Mouse (Mus musculus): ENCODE data around the gene Mrtfa. TPM values are rescaled to one million over a fixed set of nuclear protein-coding genes. Genes with fewer than 3 reads are reported as not detected.

Mrtfa gene
- polyA plus RNA-seq, 1 experiment from 2014 or later, result 23.6 TPM

GRCm38 (mm10) chr15:81079255-81079654, 111.3 kb downstream of the Mrtfa start:
- no peaks in the 10 kb centered on the region for H3K36me3 ChIP-seq
- H3K9ac ChIP-seq, result no peak overlapping the region
- no peak overlapping the region for H3K4me2 ChIP-seq (replicated peaks)
- WGBS, result 91% methylated on average over 3 of the region's 3 CpGs
- no peaks in the 10 kb centered on the region for H3K9me3 ChIP-seq
- H3K27me3 ChIP-seq, result no peaks in the 10 kb centered on the region
- H3K4me3 ChIP-seq, result no peak overlapping the region
- H3K4me1 ChIP-seq, result peaks cover 10% of the 10 kb centered on the region; the same call in 1 of the 2 replicates
- no peak overlapping the region for H3K27ac ChIP-seq
- ATAC-seq (ENCODE audit: insufficient number of reproducible peaks, insufficient read depth, low FRiP score, low TSS enrichment), result no peak

GRCm38 (mm10) chr15:81077551-81077950, 113.0 kb downstream of the Mrtfa start:
- no peak for ATAC-seq (ENCODE audit: insufficient number of reproducible peaks, insufficient read depth, low FRiP score, low TSS enrichment)
- Histone ChIP-seq H3K27ac (no peak overlapping the region), H3K9me3 (no peaks in the 10 kb centered on the region), H3K4me2 (replicated peaks) (no peak overlapping the region), H3K27me3 (no peaks in the 10 kb centered on the region), H3K4me1 (no peaks in the 10 kb centered on the region), H3K36me3 (no peaks in the 10 kb centered on the region), H3K9ac (no peak overlapping the region), H3K4me3 (no peak overlapping the region)
- WGBS, result 99% methylated on average over 4 of the region's 4 CpGs

- WGBS, result 85% methylated on average over 1 of the region's 1 CpGs
Measured at GRCm38 (mm10) chr15:81074543-81074942, 116.0 kb downstream of the Mrtfa start.

GRCm38 (mm10) chr15:81073751-81074150, 116.8 kb downstream of the Mrtfa start:
- Histone ChIP-seq H3K27me3 (no peaks in the 10 kb centered on the region), H3K9ac (no peak overlapping the region), H3K9me3 (no peaks in the 10 kb centered on the region), H3K27ac (no peak overlapping the region), H3K4me1 (no peaks in the 10 kb centered on the region), H3K36me3 (no peaks in the 10 kb centered on the region), H3K4me3 (no peak overlapping the region), H3K4me2 (replicated peaks) (no peak overlapping the region)
- no peak for ATAC-seq (ENCODE audit: insufficient number of reproducible peaks, insufficient read depth, low FRiP score, low TSS enrichment)
- 54% methylated on average over 2 of the region's 2 CpGs for WGBS

More at GRCm38 (mm10) chr15:81074543-81074942, 116.0 kb downstream of the Mrtfa start:
- no peak overlapping the region for H3K27ac ChIP-seq
- H3K9me3 ChIP-seq, result no peaks in the 10 kb centered on the region
- no peak overlapping the region for H3K9ac ChIP-seq
- no peak overlapping the region for H3K4me3 ChIP-seq
- no peak overlapping the region for H3K4me2 ChIP-seq (replicated peaks)
- H3K4me1 ChIP-seq, result no peaks in the 10 kb centered on the region
- no peaks in the 10 kb centered on the region for H3K36me3 ChIP-seq
- no peaks in the 10 kb centered on the region for H3K27me3 ChIP-seq
- ATAC-seq (ENCODE audit: insufficient number of reproducible peaks, insufficient read depth, low FRiP score, low TSS enrichment), result no peak

GRCm38 (mm10) chr15:81072748-81073147, 117.8 kb downstream of the Mrtfa start:
- H3K9ac ChIP-seq, result no peak overlapping the region
- H3K9me3 ChIP-seq, result no peaks in the 10 kb centered on the region
- no peaks in the 10 kb centered on the region for H3K36me3 ChIP-seq
- no peak overlapping the region for H3K27ac ChIP-seq
- H3K4me2 ChIP-seq (replicated peaks), result no peak overlapping the region
- ATAC-seq (ENCODE audit: insufficient number of reproducible peaks, insufficient read depth, low FRiP score, low TSS enrichment), result no peak
- H3K4me1 ChIP-seq, result no peaks in the 10 kb centered on the region
- no peak overlapping the region for H3K4me3 ChIP-seq
- 69% methylated on average over 2 of the region's 2 CpGs for WGBS
- H3K27me3 ChIP-seq, result no peaks in the 10 kb centered on the region

GRCm38 (mm10) chr15:81070470-81070869, 120.1 kb downstream of the Mrtfa start:
- no peaks in the 10 kb centered on the region for H3K4me1 ChIP-seq
- H3K27me3 ChIP-seq, result no peaks in the 10 kb centered on the region
- no peaks in the 10 kb centered on the region for H3K9me3 ChIP-seq
- H3K9ac ChIP-seq, result no peak overlapping the region
- 82% methylated on average over 1 of the region's 1 CpGs for WGBS
- no peak overlapping the region for H3K27ac ChIP-seq
- H3K4me2 ChIP-seq (replicated peaks), result no peak overlapping the region
- no peaks in the 10 kb centered on the region for H3K36me3 ChIP-seq
- no peak overlapping the region for H3K4me3 ChIP-seq
- no peak for ATAC-seq (ENCODE audit: insufficient number of reproducible peaks, insufficient read depth, low FRiP score, low TSS enrichment)

GRCm38 (mm10) chr15:81068641-81069381, 121.7 kb downstream of the Mrtfa start:
- Histone ChIP-seq H3K27ac (no peak overlapping the region), H3K27me3 (no peaks in the 10 kb centered on the region), H3K9ac (no peak overlapping the region), H3K4me2 (replicated peaks) (no peak overlapping the region), H3K36me3 (no peaks in the 10 kb centered on the region), H3K4me3 (no peak overlapping the region), H3K4me1 (peaks cover under 1% of the 10 kb centered on the region; the same call in 1 of the 2 replicates), H3K9me3 (no peaks in the 10 kb centered on the region)
- WGBS, result 93% methylated on average over 5 of the region's 5 CpGs
- ATAC-seq (ENCODE audit: insufficient number of reproducible peaks, insufficient read depth, low FRiP score, low TSS enrichment), result no peak

- H3K4me3 ChIP-seq, result no peak overlapping the region
- no peak overlapping the region for H3K27ac ChIP-seq
- no peaks in the 10 kb centered on the region for H3K36me3 ChIP-seq
- no peaks in the 10 kb centered on the region for H3K27me3 ChIP-seq
- ATAC-seq (ENCODE audit: insufficient number of reproducible peaks, insufficient read depth, low FRiP score, low TSS enrichment), result no peak
- H3K4me2 ChIP-seq (replicated peaks), result no peak overlapping the region
- no peak overlapping the region for H3K9ac ChIP-seq
- H3K9me3 ChIP-seq, result no peaks in the 10 kb centered on the region
- 91% methylated on average over 3 of the region's 3 CpGs for WGBS
- H3K4me1 ChIP-seq, result peaks cover 11% of the 10 kb centered on the region
Measured at GRCm38 (mm10) chr15:81067761-81068160, 122.8 kb downstream of the Mrtfa start.

GRCm38 (mm10) chr15:81066976-81067375, 123.6 kb downstream of the Mrtfa start:
- no peak for ATAC-seq (ENCODE audit: insufficient number of reproducible peaks, insufficient read depth, low FRiP score, low TSS enrichment)

GRCm38 (mm10) chr15:81064661-81065060, 125.9 kb downstream of the Mrtfa start:
- WGBS, result 88% methylated on average over 4 of the region's 4 CpGs
- H3K9me3 ChIP-seq, result no peaks in the 10 kb centered on the region

More at GRCm38 (mm10) chr15:81066976-81067375, 123.6 kb downstream of the Mrtfa start:
- H3K9me3 ChIP-seq, result no peaks in the 10 kb centered on the region
- H3K36me3 ChIP-seq, result no peaks in the 10 kb centered on the region
- 75% methylated on average over 5 of the region's 5 CpGs for WGBS
- H3K27me3 ChIP-seq, result no peaks in the 10 kb centered on the region
- H3K4me3 ChIP-seq, result no peak overlapping the region
- H3K4me2 ChIP-seq (replicated peaks), result no peak overlapping the region
- H3K27ac ChIP-seq, result no peak overlapping the region
- H3K4me1 ChIP-seq, result peaks cover 18% of the 10 kb centered on the region
- no peak overlapping the region for H3K9ac ChIP-seq

GRCm38 (mm10) chr15:81064143-81064542, 126.4 kb downstream of the Mrtfa start:
- 79% methylated on average over 1 of the region's 1 CpGs for WGBS
- Histone ChIP-seq H3K9ac (no peak overlapping the region), H3K36me3 (no peaks in the 10 kb centered on the region), H3K27ac (no peak overlapping the region), H3K9me3 (no peaks in the 10 kb centered on the region), H3K4me3 (no peak overlapping the region), H3K4me1 (peaks cover 30% of the 10 kb centered on the region), H3K4me2 (replicated peaks) (no peak overlapping the region), H3K27me3 (no peaks in the 10 kb centered on the region)
- no peak for ATAC-seq (ENCODE audit: insufficient number of reproducible peaks, insufficient read depth, low FRiP score, low TSS enrichment)

More at GRCm38 (mm10) chr15:81064661-81065060, 125.9 kb downstream of the Mrtfa start:
- no peaks in the 10 kb centered on the region for H3K36me3 ChIP-seq
- H3K27ac ChIP-seq, result no peak overlapping the region
- ATAC-seq (ENCODE audit: insufficient number of reproducible peaks, insufficient read depth, low FRiP score, low TSS enrichment), result no peak
- H3K4me2 ChIP-seq (replicated peaks), result no peak overlapping the region
- no peak overlapping the region for H3K9ac ChIP-seq
- peaks cover 30% of the 10 kb centered on the region for H3K4me1 ChIP-seq
- no peaks in the 10 kb centered on the region for H3K27me3 ChIP-seq
- no peak overlapping the region for H3K4me3 ChIP-seq

- Histone ChIP-seq H3K36me3 (no peaks in the 10 kb centered on the region), H3K9me3 (no peaks in the 10 kb centered on the region), H3K4me1 (peaks cover 30% of the 10 kb centered on the region), H3K9ac (no peak overlapping the region), H3K4me2 (replicated peaks) (peak overlapping the region; percentile 22), H3K27ac (peak overlapping the region; percentile 84), H3K27me3 (no peaks in the 10 kb centered on the region), H3K4me3 (no peak overlapping the region)
- ATAC-seq (ENCODE audit: insufficient number of reproducible peaks, insufficient read depth, low FRiP score, low TSS enrichment), result no peak
- WGBS, result 18% methylated on average over 8 of the region's 8 CpGs
Measured at GRCm38 (mm10) chr15:81062616-81063015, 127.9 kb downstream of the Mrtfa start.
